Mouse (Mus musculus): ENCODE measurements at regions not wholly inside any gene's neighbourhood (a gene's known extent, or its start where the extent isn't known, plus 50 kb on each side); places are given as distances from the start of the nearest gene placed in this dataset.

DNA sequence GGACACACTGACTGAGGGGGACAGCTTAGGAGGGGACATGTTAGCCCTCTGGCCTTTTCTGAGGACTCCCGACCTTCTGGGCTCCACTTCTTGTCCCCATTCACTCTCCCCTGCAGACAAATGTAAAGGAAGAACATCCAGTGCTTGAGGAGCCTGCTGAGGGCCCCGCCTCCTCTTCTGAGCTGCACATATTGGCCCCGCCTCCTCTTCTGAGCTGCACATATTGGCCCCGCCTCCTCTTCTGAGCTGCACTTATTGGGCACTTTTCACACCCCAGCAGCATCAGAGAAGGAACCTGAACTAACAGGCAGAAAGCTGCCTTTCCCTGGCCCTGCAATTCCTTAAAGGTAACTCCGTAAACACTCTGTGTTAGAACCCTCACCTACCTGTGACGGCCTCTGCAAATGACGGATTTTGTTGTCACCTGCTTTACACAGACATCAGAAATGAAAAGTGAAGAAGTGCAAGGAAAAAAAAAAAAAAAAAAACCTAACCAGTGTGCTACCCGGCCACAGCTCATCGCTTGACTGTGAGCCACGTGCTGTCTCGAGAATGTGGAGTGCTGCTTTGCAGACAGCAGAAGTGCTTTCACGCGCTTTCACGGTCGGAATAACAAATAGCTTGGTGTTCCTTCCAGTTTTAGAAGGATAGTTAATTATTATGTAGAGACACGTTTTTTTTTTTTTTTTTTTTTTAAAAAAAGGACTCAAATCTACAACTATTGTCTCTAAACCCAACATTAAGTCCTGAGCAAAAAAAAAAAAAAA lies 96.5 kb downstream of the Ddx11 start:
- H3K4me3 ChIP-seq, result no peak overlapping the region
- H3K4me2 ChIP-seq (ENCODE audit: low read depth), result no peak overlapping the region
- TF ChIP-seq SRF (IDR thresholded peaks at IDR 0.05; ENCODE audit: control insufficient read depth, insufficient read length, low read depth), result no peak
- TF ChIP-seq POLR2AphosphoS2 (IDR thresholded peaks at IDR 0.05; ENCODE audit: insufficient read length, low read depth), result no peak
- no peak for TF ChIP-seq REST (IDR thresholded peaks at IDR 0.05; ENCODE audit: insufficient read depth, insufficient read length)
- TF ChIP-seq USF1 (IDR thresholded peaks at IDR 0.05; ENCODE audit: low read depth), result no peak
- no peak for TF ChIP-seq POLR2A (IDR thresholded peaks at IDR 0.05; ENCODE audit: insufficient read length, low read depth)
- no peak for TF ChIP-seq CEBPB (IDR thresholded peaks at IDR 0.05; ENCODE audit: insufficient read depth, poor library complexity, severe bottlenecking)
- no peaks in the 10 kb centered on the region for H3K27me3 ChIP-seq (ENCODE audit: control insufficient read depth, insufficient read depth, insufficient read length)
- no peaks in the 10 kb centered on the region for H3K36me3 ChIP-seq (ENCODE audit: control insufficient read depth, insufficient read depth)
- H3ac ChIP-seq (ENCODE audit: control insufficient read depth, insufficient read length), result no peak overlapping the region
- H3K79me2 ChIP-seq (ENCODE audit: control insufficient read depth, insufficient read depth), result no peaks in the 10 kb centered on the region

DNA sequence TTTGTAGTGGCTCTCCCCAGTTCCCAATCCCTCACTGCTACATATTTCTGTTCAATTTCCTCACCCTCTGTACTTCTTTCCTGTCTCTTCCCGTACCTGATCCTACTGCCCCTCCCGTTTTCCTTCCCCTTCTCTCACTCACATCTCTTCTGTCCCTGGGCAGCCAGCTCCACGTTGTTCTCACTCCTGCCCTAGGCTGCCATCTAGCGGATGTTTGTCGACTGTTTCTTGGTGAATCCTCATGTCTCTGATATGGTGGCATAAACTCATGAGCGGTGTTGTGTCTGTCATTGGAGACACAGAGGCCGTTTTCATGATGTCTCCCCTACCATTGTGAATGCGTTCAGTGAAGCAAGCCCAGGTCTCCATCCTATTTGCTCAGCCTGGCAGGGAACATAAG lies 97.9 kb downstream of the Ddx11 start:
- Histone ChIP-seq H3K4me3 (no peak overlapping the region), H3K27me3 (ENCODE audit: control insufficient read depth, insufficient read depth, insufficient read length) (no peaks in the 10 kb centered on the region), H3ac (ENCODE audit: control insufficient read depth, insufficient read length) (no peak overlapping the region), H3K4me2 (ENCODE audit: low read depth) (no peak overlapping the region), H3K79me2 (ENCODE audit: control insufficient read depth, insufficient read depth) (no peaks in the 10 kb centered on the region), H3K36me3 (ENCODE audit: control insufficient read depth, insufficient read depth) (no peaks in the 10 kb centered on the region)
- TF ChIP-seq MAX (IDR thresholded peaks at IDR 0.05; ENCODE audit: low read depth), result no peak

DNA sequence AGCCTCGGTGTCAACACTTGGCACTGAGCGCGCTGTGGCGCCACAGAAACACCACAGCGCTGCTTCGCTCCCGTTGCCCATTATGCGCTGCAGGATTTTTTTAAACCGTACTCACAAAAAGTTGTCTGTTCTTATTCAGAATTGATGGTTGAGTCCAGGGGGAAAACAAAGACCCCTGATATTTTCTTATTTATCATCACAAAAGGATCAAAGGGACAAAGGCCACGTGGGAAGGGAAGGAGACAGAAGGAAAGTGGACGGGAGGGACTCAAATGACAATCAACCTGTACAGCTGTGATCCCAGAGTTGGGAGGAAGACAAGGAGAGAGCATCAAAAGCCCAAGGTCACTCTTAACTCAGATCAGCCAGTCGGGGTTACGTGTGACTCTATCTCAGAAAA lies 100.4 kb downstream of the Ddx11 start:
- no peak for TF ChIP-seq CEBPB (IDR thresholded peaks at IDR 0.05; ENCODE audit: insufficient read depth, poor library complexity, severe bottlenecking)
- Histone ChIP-seq H3K79me2 (ENCODE audit: control insufficient read depth, insufficient read depth) (no peaks in the 10 kb centered on the region), H3K36me3 (ENCODE audit: control insufficient read depth, insufficient read depth) (no peaks in the 10 kb centered on the region), H3K4me3 (no peak overlapping the region), H3K4me2 (ENCODE audit: low read depth) (no peak overlapping the region), H3ac (ENCODE audit: control insufficient read depth, insufficient read length) (no peak overlapping the region), H3K27me3 (ENCODE audit: control insufficient read depth, insufficient read depth, insufficient read length) (peaks cover 11% of the 10 kb centered on the region)

DNA sequence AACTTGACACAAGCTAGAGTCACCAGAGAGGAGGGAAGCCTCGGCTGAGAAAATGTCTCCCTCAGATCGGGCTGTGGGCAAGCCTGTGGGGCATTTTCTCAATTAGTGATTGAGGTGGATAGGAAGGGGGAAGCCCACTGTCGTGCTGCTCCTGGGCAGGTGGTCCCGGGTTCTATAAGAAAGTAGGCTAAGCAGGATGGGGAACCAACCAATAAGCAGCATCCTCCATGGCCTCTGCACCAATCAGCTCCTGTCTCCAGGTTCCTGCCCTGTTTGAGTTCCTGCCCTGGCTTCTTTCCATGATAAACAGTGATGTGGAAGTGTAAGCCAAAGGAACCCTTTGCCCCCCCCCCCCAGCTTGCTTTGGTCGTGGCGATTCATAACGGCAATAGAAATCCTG lies 100.9 kb downstream of the Ddx11 start:
- no peak for TF ChIP-seq TCF12 (IDR thresholded peaks at IDR 0.05; ENCODE audit: insufficient read depth, poor library complexity, severe bottlenecking)
- no peak for TF ChIP-seq POLR2A (IDR thresholded peaks at IDR 0.05; ENCODE audit: insufficient read length, low read depth)
- no peak for TF ChIP-seq E2F4 (IDR thresholded peaks at IDR 0.05; ENCODE audit: insufficient read depth)
- TF ChIP-seq MYOD1 (IDR thresholded peaks at IDR 0.05; ENCODE audit: control insufficient read depth in 1 of 3, insufficient read length in 2 of 3, low read depth in 2 of 3), result no peak
- no peak for TF ChIP-seq POLR2AphosphoS2 (IDR thresholded peaks at IDR 0.05; ENCODE audit: insufficient read length, low read depth)
- TF ChIP-seq CEBPB (IDR thresholded peaks at IDR 0.05; ENCODE audit: insufficient read depth, poor library complexity, severe bottlenecking), result no peak
- TF ChIP-seq USF1 (IDR thresholded peaks at IDR 0.05; ENCODE audit: low read depth), result no peak
- TF ChIP-seq MYOG (IDR thresholded peaks at IDR 0.05; ENCODE audit: control insufficient read depth in 1 of 3, insufficient read depth in 1 of 3, insufficient read length in 2 of 3, low read depth in 2 of 3), result no peak
- no peak for TF ChIP-seq REST (IDR thresholded peaks at IDR 0.05; ENCODE audit: insufficient read depth, insufficient read length)
- TF ChIP-seq SRF (IDR thresholded peaks at IDR 0.05; ENCODE audit: control insufficient read depth, insufficient read length, low read depth), result no peak
- no peak for TF ChIP-seq MAX (IDR thresholded peaks at IDR 0.05; ENCODE audit: low read depth)
- no peak for TF ChIP-seq TCF3 (IDR thresholded peaks at IDR 0.05; ENCODE audit: insufficient read length, low read depth)

DNA sequence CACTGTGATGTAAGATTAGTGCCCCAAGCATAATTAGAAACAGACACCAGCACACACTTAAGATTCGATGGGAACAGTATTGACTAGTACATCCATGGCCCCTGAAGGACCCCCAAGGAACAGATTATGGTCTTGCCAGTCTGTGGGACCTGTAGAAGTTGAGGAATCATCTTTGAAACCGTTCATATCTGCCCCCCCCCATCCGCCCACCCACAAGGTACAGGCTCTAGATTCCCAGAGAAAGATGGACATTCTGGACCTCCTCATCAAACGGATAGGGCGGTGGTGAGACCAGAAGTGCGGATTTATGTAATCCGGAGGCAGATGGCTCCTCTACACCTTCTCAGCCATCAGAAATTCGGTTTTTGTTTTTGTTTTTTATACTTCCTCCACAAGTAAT lies 109.1 kb downstream of the Ddx11 start:
- TF ChIP-seq USF1 (IDR thresholded peaks at IDR 0.05; ENCODE audit: low read depth), result no peak
- no peak for TF ChIP-seq POLR2A (IDR thresholded peaks at IDR 0.05; ENCODE audit: insufficient read length, low read depth)
- no peak for TF ChIP-seq CEBPB (IDR thresholded peaks at IDR 0.05; ENCODE audit: insufficient read depth, poor library complexity, severe bottlenecking)
- TF ChIP-seq POLR2AphosphoS2 (IDR thresholded peaks at IDR 0.05; ENCODE audit: insufficient read length, low read depth), result no peak
- no peak for TF ChIP-seq MYOG (IDR thresholded peaks at IDR 0.05; ENCODE audit: control insufficient read depth in 1 of 3, insufficient read depth in 1 of 3, insufficient read length in 2 of 3, low read depth in 2 of 3)
- TF ChIP-seq MAX (IDR thresholded peaks at IDR 0.05; ENCODE audit: low read depth), result no peak
- TF ChIP-seq TCF3 (IDR thresholded peaks at IDR 0.05; ENCODE audit: insufficient read length, low read depth), result no peak
- no peak for TF ChIP-seq SRF (IDR thresholded peaks at IDR 0.05; ENCODE audit: control insufficient read depth, insufficient read length, low read depth)
- TF ChIP-seq MYOD1 (IDR thresholded peaks at IDR 0.05; ENCODE audit: control insufficient read depth in 1 of 3, insufficient read length in 2 of 3, low read depth in 2 of 3), result no peak
- no peak for TF ChIP-seq TCF12 (IDR thresholded peaks at IDR 0.05; ENCODE audit: insufficient read depth, poor library complexity, severe bottlenecking)
- no peak for TF ChIP-seq E2F4 (IDR thresholded peaks at IDR 0.05; ENCODE audit: insufficient read depth)
- Histone ChIP-seq H3K27me3 (ENCODE audit: control insufficient read depth, insufficient read depth, insufficient read length) (peaks cover 9% of the 10 kb centered on the region), H3K36me3 (ENCODE audit: control insufficient read depth, insufficient read depth) (no peaks in the 10 kb centered on the region), H3K4me3 (no peak overlapping the region), H3ac (ENCODE audit: control insufficient read depth, insufficient read length) (no peak overlapping the region), H3K4me2 (ENCODE audit: low read depth) (no peak overlapping the region), H3K79me2 (ENCODE audit: control insufficient read depth, insufficient read depth) (no peaks in the 10 kb centered on the region)

More for the DNA sequence above, 100.9 kb downstream of the Ddx11 start:
- H3ac ChIP-seq (ENCODE audit: control insufficient read depth, insufficient read length), result no peak overlapping the region
- peaks cover 11% of the 10 kb centered on the region for H3K27me3 ChIP-seq (ENCODE audit: control insufficient read depth, insufficient read depth, insufficient read length)
- no peak overlapping the region for H3K4me3 ChIP-seq
- H3K36me3 ChIP-seq (ENCODE audit: control insufficient read depth, insufficient read depth), result no peaks in the 10 kb centered on the region
- no peaks in the 10 kb centered on the region for H3K79me2 ChIP-seq (ENCODE audit: control insufficient read depth, insufficient read depth)
- H3K4me2 ChIP-seq (ENCODE audit: low read depth), result no peak overlapping the region
